Mouse (Mus musculus) intestine, embryonic 16.5 days (tissue): ENCODE data around the gene Eno2. TPM values are rescaled to one million over a fixed set of nuclear protein-coding genes. Genes with fewer than 3 reads are reported as not detected.

ENCODE experiments used
- ATAC-seq: fragments of 200-750 bp; cut with Nextera tagmentation; 2 replicates; pipeline ENCODE4 v1.8.0; 2017; ENCODE audit warnings: moderate TSS enrichment, moderate library complexity
- H3K27ac ChIP-seq: fragments of 300-500 bp; sonication (generic); 2 replicates; pipeline ENCODE4 v1.5.1; 2014; ENCODE audit warnings: mild to moderate bottlenecking, low read length
- H3K27me3 ChIP-seq: fragments of 300-500 bp; sonication (generic); replicated peaks from 2 replicates; pipeline ENCODE4 v1.6.1; 2014; ENCODE audit warnings: low read length, control low read depth, mixed read lengths; ENCODE audit not compliant: control insufficient read depth, insufficient read depth
- H3K36me3 ChIP-seq: fragments of 300-500 bp; sonication (generic); 2 replicates; pipeline ENCODE4 v1.6.1; 2014; ENCODE audit warnings: low read length, control low read depth; ENCODE audit not compliant: control insufficient read depth, insufficient read depth
- H3K4me1 ChIP-seq: fragments of 300-500 bp; sonication (generic); 2 replicates; pipeline ENCODE4 v1.6.1; 2014; ENCODE audit warnings: low read length, control low read depth, mixed read lengths; ENCODE audit not compliant: control insufficient read depth, insufficient read depth
- H3K4me2 ChIP-seq: fragments of 300-500 bp; sonication (generic); 2 replicates; pipeline ENCODE4 v1.6.1; 2014; ENCODE audit warnings: low read depth, low read length, control low read depth
- H3K4me3 ChIP-seq: fragments of 300-500 bp; sonication (generic); 2 replicates; pipeline ENCODE4 v1.5.1; 2014; ENCODE audit warnings: mild to moderate bottlenecking, low read length
- H3K9ac ChIP-seq: fragments of 300-500 bp; sonication (generic); 2 replicates; pipeline ENCODE4 v1.6.1; 2014; ENCODE audit warnings: low read depth, low read length
- H3K9me3 ChIP-seq: fragments of 300-500 bp; sonication (generic); 2 replicates; pipeline ENCODE4 v1.6.1; 2016; ENCODE audit warnings: low read length, control low read depth; ENCODE audit not compliant: control insufficient read depth
- WGBS: fragments of 180-500 bp; shearing (Covaris S2); extraction: QIAGEN DNeasy Blood & Tissue Kit; methylation state at CpG from one replicate; pipeline ENCODE4 v1.1.7; 2014; 5-methylcytosine and 5-hydroxymethylcytosine counted together
- polyA plus RNA-seq: library from polyadenylated mRNA; unstranded; fragments of >200 nt; fragmentation: Nextera tagmentation; extraction: Ambion mirVana; gene quantifications from 2 replicates; pipeline ENCODE4 v1.2.1, GENCODE M21; 2015

The Eno2 gene
- polyA plus RNA-seq, 1 experiment from 2014 or later = 7.1 TPM

DNA sequence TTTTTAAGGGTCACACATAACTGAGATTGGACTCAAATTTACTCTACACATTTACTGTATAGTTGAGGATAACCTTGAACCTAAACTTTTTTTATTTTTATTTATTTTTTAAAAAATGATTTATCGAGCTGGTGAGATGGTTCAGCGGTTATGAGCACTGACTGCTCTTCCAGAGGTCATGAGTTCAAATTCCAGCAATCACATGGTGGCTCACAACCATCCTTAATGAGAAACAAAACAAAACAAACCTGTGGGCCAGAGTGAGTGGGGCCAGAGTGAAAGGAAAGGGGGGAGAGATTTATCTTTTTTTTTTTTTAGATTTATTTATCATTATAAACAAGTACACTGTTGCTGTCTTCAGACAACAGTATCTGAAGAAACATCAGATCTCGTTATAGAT, 22.4 kb upstream of the Eno2 start:
- Histone ChIP-seq H3K4me2 (no peak overlapping the region), H3K36me3 (no peaks in the 10 kb centered on the region), H3K4me3 (no peak overlapping the region), H3K27ac (no peak overlapping the region), H3K9me3 (no peaks in the 10 kb centered on the region), H3K27me3 (no peaks in the 10 kb centered on the region), H3K4me1 (no peaks in the 10 kb centered on the region), H3K9ac (no peak overlapping the region)
- WGBS = 79% methylated on average over 3 of the region's 3 CpGs
- no peak for ATAC-seq

GRCm38 (mm10) chr6:124790121-124790520, 20.6 kb upstream of the Eno2 start:
- 64% methylated on average over 4 of the region's 4 CpGs for WGBS
- Histone ChIP-seq H3K4me1 (no peaks in the 10 kb centered on the region), H3K9me3 (no peaks in the 10 kb centered on the region), H3K9ac (no peak overlapping the region), H3K4me2 (no peak overlapping the region), H3K27me3 (no peaks in the 10 kb centered on the region), H3K4me3 (no peak overlapping the region), H3K27ac (no peak overlapping the region), H3K36me3 (no peaks in the 10 kb centered on the region)
- no peak for ATAC-seq

DNA sequence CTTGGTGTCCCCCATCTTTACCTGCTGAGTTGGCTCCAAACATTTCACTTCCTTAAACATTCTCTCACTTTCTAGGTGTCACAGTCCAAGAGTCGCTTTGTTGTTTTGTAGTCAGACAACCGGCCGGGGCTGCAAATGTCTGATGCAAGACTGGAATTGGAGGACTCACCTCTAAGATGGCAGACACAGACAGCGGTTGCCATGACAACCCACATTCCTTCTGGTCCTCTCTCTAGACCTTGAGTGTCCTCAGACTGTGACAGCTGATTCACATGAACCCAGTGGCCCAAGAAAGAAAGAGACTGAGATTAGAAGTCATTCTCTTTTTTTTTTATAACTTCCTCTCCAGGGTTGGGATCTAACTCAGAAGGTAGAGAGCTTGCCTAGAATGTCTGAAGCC, 20.0 kb upstream of the Eno2 start:
- H3K4me2 ChIP-seq = no peak overlapping the region
- no peaks in the 10 kb centered on the region for H3K9me3 ChIP-seq
- no peaks in the 10 kb centered on the region for H3K27me3 ChIP-seq
- no peaks in the 10 kb centered on the region for H3K4me1 ChIP-seq
- no peak overlapping the region for H3K4me3 ChIP-seq
- no peak overlapping the region for H3K27ac ChIP-seq
- WGBS = 81% methylated on average over 4 of the region's 4 CpGs
- H3K36me3 ChIP-seq = no peaks in the 10 kb centered on the region
- no peak for ATAC-seq
- H3K9ac ChIP-seq = no peak overlapping the region

- no peaks in the 10 kb centered on the region; the same call in 1 of the 2 replicates for H3K4me1 ChIP-seq
- no peaks in the 10 kb centered on the region for H3K36me3 ChIP-seq
- no peak overlapping the region for H3K27ac ChIP-seq
- WGBS = 66% methylated on average over 10 of the region's 10 CpGs
- no peaks in the 10 kb centered on the region for H3K27me3 ChIP-seq
- H3K4me3 ChIP-seq = no peak overlapping the region
- H3K4me2 ChIP-seq = no peak overlapping the region
- ATAC-seq = no peak
- H3K9ac ChIP-seq = no peak overlapping the region
- H3K9me3 ChIP-seq = no peaks in the 10 kb centered on the region
Observed at GRCm38 (mm10) chr6:124787722-124788121, 18.2 kb upstream of the Eno2 start.

GRCm38 (mm10) chr6:124786756-124787420, 17.4 kb upstream of the Eno2 start:
- 49% methylated on average over 8 of the region's 8 CpGs for WGBS
- Histone ChIP-seq H3K9ac (no peak overlapping the region), H3K4me2 (no peak overlapping the region), H3K4me3 (no peak overlapping the region), H3K36me3 (no peaks in the 10 kb centered on the region), H3K27ac (no peak overlapping the region), H3K9me3 (no peaks in the 10 kb centered on the region), H3K4me1 (no peaks in the 10 kb centered on the region; the same call in 1 of the 2 replicates), H3K27me3 (no peaks in the 10 kb centered on the region)
- no peak for ATAC-seq

DNA sequence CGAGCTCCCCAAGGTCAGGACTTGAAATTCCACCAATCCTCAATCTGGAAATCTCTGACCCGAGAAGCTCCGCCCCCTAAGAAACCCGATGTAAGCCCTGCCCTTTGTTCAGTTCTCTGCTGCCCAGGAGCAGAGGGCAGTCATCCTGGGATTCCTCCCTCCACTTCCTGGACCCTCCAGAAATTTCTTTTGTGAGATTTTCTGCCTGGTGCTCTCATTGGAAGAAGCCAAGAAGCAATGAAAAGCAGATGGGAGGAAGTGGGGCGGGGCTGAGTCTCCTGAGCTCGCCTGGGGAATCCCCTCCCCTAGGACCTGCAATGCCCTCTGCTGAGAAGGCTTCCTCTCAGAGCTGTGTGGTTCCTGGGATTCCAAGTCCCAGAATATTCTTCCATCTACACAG, 13.0 kb upstream of the Eno2 start:
- 20% methylated on average over 6 of the region's 6 CpGs for WGBS

DNA sequence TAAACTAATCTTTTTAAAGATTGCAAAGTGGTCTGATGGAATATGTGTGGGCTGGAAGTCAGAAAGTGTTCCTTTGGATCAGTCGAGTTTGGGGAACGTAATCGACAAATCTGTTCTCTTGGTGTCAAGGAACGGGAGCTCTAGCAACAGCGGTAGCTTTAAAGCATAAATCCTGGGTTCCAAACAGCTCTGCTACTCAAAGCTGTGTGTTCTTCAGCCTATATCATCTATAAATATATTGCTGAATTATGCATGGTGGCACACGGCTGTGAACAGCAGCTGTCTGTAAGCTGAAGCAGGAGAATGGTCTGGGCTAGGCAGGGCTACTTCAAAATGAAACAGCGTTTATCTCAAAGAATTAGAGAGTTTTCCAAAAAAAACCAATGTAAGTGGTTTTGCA, 11.4 kb upstream of the Eno2 start:
- Histone ChIP-seq H3K27ac (no peak overlapping the region), H3K36me3 (no peaks in the 10 kb centered on the region), H3K9me3 (no peaks in the 10 kb centered on the region), H3K9ac (no peak overlapping the region), H3K4me3 (no peak overlapping the region), H3K27me3 (no peaks in the 10 kb centered on the region; the same call in 1 of the 2 replicates), H3K4me1 (no peaks in the 10 kb centered on the region; the same call in 1 of the 2 replicates), H3K4me2 (no peak overlapping the region)
- 87% methylated on average over 7 of the region's 7 CpGs for WGBS
- ATAC-seq = no peak

More for the DNA sequence above, 13.0 kb upstream of the Eno2 start:
- peak; percentile 53 for ATAC-seq
- no peaks in the 10 kb centered on the region for H3K9me3 ChIP-seq
- no peak overlapping the region for H3K9ac ChIP-seq
- no peaks in the 10 kb centered on the region for H3K36me3 ChIP-seq
- peak overlapping the region; percentile 33 for H3K4me3 ChIP-seq
- no peaks in the 10 kb centered on the region; the same call in 1 of the 2 replicates for H3K27me3 ChIP-seq
- H3K27ac ChIP-seq = no peak overlapping the region
- no peaks in the 10 kb centered on the region; the same call in 1 of the 2 replicates for H3K4me1 ChIP-seq
- H3K4me2 ChIP-seq = peak overlapping the region; percentile 30

DNA sequence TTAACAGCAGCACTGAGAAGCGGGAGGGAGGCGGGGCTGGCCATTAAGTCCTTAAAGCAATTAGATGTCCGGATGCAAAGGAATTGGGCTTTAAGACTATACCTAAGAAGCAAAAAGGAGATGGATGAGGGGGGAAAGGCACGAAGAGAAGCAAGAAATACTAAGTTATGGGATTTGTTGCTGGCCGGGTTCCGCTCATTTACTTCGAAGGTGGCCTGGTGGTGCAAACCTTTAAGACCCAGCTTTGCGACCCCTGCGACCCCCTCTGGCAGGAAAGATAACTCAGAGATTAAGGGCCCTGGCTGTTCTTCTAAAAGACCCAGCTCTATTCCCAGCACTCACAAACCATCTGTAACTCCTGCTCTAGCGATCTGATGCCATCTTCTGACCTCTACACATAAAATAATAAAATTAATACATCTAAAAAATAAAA, 10.5 kb upstream of the Eno2 start:
- no peaks in the 10 kb centered on the region; the same call in 1 of the 2 replicates for H3K4me1 ChIP-seq
- H3K4me2 ChIP-seq = peak overlapping the region; percentile 61
- H3K9me3 ChIP-seq = no peaks in the 10 kb centered on the region
- peak; percentile 12; the same call in 1 of the 2 replicates for ATAC-seq
- H3K27me3 ChIP-seq = no peaks in the 10 kb centered on the region; the same call in 1 of the 2 replicates
- H3K4me3 ChIP-seq = peak overlapping the region; percentile 42
- 4% methylated on average over 10 of the region's 10 CpGs for WGBS
- H3K9ac ChIP-seq = 0 out of 2 replicates have a peak overlapping the region, but pooled peaks have one; percentile 3
- no peak overlapping the region for H3K27ac ChIP-seq
- H3K36me3 ChIP-seq = no peaks in the 10 kb centered on the region

DNA sequence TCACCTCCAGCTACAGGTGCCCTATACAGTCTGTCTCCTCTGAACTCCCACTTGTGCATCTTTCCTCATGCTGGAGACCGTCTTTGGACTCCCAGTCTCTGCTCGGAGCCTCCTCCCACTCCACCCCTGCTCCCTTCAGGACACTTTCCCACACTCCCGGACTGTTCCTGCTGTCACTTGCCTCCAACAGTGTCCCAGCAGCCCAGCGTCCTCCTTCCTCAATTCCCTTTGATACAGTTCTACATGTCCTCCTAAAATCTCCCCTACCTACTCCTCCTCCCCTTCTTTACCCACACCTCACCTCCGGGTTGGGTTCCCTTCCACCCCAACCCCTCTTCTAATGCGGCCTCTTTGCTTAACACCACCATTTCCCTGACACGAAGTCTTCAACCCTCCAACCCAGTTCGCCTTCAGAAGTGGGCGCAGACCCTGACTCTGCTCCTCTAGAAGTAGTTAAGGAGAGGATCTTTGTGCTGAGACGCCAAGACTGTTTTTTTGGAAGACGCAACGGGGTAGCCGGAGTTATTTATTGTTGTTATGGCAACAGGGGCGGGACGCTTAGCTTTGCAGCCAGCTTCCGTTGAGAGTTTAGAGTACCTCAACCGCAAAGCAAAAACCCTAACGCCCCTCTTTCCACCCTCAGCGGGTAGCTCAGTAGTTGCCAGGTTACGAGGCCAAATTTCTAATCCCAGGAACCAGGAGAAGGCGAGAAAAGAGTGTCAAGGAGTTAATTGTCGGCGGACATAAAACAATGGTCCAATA, 9.9 kb upstream of the Eno2 start, which contains the start of gene Lrrc23:
Gene Lrrc23 (minus strand): TSS at position 506 of the 762 bp plus-strand sequence.
- H3K4me2 ChIP-seq = peak within 1 kb of the TSS; percentile 61
- no peaks in the 10 kb centered on the region; the same call in 1 of the 2 replicates for H3K27me3 ChIP-seq
- peak; percentile 59 for ATAC-seq
- H3K4me1 ChIP-seq = no peaks in the 10 kb centered on the region; the same call in 1 of the 2 replicates
- H3K9me3 ChIP-seq = no peaks in the 10 kb centered on the region
- 3% methylated on average over 23 of the region's 23 CpGs for WGBS
- no peak within 1 kb of the TSS for H3K27ac ChIP-seq
- H3K36me3 ChIP-seq = no peaks in the 10 kb centered on the region
- peak within 1 kb of the TSS; percentile 42 for H3K4me3 ChIP-seq
- 0 out of 2 replicates have a peak within 1 kb of the TSS, but pooled peaks have one; percentile 3 for H3K9ac ChIP-seq
